Mouse (Mus musculus) c-Kit-negative CD71-positive TER-119-positive erythroid progenitor cells, embryonic 14.5 days (primary cell): ENCODE measurements at regions not wholly inside any gene's neighbourhood (a gene's known extent, or its start where the extent isn't known, plus 50 kb on each side); places are given as distances from the start of the nearest gene placed in this dataset.
"Not testable (repeated sequence)": the region's sequence is repeated elsewhere in the genome, so short reads cannot be mapped to it uniquely, and the experiment has no call there.

Source experiments
- DNase-seq: peaks from one replicate; pipeline ENCODE4 v3.0.0-alpha.2; 2013; ENCODE audit warnings: low read depth, low spot score

DNA sequence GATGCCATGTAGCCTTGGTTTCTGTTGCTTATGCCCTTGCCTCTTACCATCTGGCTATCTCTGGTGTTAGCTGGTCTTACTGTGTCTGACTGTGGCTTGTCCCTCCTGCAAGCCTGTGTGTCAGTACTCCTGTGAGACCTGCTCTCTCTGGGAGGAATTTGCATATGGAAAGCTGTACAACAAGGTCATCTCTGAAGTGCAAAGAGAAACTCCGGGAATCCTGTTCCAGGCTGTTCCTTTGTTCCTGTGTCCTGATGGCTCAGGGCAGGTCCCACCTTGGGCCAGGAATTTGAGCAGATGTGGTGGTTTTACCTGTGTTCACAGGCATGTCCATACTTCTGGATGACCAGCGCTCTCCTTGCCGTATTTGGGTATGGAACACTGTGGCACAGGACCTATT, 218.6 kb upstream of the Nsun6 start:
- DNase-seq: no peak

DNA sequence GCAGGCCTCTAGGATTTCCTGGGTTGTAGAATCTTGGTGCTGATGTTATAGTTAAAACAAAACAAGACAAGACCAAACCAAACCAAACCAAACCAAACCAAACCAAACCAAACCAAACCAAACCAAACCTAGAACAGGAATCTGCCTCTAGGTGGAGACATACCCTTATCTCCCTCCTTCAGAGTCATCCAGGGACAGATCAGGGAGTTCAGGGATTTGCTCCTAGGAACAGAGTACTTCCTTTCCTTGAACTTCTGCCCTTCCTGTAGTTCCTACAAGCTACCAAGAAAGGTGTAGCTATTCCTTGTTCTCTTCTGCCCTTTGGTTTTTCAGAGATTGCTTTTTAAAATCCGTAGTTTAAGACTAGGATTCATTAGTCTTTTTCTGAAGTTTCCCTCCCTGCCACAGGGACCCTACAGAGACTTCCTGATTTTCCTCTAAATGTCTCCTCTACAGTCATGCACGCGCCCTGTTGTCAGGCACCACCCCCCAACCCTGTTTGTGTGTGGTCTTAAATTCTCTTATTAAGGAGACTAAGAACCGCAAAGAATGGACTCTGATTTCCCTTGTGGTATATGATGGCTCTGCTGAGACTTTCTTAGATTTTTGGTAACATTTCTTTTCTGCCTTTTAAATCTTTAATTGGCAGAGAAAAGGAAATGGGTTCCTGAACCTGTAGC, 205.8 kb upstream of the Nsun6 start:
- DNase-seq: no peak

DNA sequence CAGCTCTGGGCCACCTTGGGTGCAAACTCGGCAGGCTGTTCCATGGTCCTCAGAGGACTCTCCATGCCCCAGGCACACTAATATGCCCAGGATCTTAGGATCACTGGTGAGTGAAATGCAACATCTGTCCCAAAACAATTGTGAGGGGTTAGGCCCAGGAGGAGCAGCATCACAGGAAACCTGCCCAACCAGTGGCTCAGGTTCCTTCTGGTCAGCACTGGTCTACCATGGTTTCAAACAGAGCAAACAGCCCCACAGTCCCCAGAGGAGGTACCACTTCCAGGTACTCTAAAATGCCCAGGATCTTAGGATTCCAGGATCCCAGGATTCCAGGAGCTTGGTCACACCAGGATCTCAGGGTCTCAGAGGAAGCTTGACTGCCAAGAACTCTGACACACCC, 187.4 kb upstream of the Nsun6 start:
- DNase-seq: not testable (repeated sequence)

DNA sequence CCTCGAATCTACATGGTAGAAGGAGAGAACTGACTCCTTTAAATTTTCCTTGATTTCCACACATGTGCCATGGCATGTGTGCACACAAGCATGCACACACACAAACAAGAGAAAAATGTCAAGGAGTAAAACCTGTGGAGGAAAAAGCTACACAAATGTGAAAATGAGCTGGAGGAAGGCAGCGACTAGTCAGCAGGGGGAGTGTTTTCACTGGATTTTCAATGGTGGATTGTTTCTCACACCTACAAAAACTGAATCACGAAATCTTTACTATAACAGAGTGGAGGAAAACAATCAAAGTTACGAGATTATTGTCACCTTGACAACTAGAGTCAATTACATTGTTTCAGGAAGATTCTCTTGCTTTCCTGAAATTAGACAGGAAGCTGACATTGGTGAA, 167.0 kb upstream of the Nsun6 start:
- DNase-seq: no peak

DNA sequence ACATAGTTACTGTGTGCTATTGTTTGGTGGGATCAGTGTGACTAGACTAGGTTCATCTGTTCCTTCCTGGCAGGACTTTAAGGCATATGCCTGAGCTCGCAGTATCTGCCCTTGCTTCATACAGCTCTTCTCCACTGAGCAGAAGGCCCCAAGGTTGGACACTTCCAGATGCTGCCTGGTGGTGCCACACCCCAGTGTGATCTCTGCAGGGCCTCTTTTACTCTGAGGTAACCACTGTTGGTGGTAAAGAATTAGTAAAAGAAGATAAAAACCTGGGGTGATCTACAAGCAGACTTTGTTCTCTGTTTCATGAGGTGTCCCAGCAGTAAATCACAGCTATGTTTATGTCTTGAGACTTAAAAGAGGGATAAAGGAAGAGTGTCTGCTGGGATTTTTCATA, 133.2 kb upstream of the Nsun6 start:
- no peak for DNase-seq

DNA sequence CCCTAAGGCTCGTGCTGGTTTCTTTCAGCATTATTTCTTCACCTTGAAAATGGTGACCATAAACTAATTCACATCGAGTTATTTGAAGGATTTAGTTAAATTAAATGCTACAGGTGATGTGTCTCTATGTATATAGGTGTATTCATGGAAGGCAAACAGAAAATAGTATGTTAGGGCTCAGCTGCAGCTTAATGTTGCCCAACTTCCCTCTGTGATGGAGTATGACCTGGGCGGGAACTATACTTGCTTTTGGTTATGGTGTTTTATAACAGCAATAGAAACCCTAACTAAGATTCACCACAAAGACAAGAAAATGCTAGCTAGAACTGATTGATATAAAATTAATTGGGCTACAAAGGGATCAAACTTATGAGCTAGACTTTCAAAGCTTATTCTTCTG, 126.1 kb upstream of the Nsun6 start:
- DNase-seq: no peak

DNA sequence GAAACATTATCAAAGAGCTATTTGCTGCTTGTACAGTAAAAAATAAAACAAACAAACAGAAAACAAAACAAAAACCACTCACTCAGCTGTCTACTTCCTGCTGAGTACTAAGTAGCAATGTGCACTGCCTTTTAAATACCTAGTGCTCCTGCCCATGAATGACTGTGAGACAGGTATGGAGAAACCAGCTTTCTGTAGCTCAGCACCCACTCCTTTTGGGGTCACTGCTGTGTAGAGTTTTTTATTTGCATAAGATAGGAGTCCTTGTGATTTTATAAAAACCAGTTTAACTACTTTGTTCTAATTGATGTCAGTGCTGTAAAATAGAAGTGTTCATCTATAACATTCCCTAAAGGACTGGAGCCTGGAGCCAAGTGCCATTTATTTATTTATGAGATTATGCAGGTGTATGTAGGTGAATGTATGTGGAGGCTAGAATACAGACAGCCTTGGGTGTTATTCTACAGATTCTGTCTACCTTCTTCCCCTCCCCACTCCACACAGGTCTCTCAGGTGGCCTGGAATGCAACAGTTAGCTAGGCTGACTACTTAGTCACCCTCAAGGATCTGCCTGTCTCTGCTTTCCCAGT, 111.7 kb upstream of the Nsun6 start:
- DNase-seq: no peak

DNA sequence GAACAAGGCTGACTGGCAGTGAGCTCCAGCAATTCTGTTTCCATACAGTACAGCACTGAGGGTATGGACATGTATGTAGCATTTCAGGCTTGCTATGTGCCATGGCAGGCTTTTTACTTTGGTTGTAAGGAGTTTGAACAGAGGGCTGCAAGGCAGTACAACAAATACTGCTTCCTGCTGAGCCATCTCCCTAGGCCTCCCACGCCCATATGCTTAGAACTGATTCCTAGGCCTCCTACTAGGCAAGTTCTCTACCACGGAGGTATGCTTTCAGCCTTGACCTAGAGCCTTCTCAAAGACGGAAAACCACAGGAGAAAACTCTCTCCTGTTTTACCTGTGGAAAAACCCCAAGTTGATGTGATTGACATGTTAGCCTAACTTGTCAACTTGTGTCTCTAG, 111.0 kb upstream of the Nsun6 start:
- no peak for DNase-seq

DNA sequence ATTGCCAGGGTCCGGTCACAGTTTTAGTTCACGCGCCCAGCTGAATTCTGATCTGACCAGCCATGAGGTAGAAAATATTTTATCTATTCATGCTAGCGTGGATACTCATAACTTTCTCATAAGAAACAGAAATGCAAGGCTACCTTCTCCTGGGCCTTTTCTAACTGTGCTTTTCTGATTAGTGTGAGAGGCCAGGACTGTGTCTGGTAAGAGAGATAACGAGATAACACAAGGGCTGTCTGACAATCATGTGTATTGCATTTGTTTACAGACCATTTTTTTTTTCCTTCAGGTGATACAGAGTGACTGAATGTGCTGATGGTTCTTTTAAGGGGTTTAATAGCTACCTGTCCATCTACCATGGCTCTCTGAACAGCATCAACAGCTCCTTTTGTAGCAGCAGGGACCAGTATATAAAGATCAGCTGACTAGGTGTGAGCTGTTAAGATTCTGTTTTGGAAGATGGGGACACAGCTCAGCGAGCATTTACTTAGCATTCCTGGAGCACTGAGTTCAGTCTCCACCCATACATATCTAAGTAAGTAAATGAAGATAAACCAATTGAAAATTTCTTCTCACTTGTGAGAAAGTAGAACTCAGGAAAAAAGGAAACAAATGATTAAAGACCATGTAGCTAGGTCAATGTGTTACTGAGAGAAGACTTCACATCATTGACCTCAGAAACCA, 109.0 kb upstream of the Nsun6 start:
- DNase-seq: peak; percentile 64

DNA sequence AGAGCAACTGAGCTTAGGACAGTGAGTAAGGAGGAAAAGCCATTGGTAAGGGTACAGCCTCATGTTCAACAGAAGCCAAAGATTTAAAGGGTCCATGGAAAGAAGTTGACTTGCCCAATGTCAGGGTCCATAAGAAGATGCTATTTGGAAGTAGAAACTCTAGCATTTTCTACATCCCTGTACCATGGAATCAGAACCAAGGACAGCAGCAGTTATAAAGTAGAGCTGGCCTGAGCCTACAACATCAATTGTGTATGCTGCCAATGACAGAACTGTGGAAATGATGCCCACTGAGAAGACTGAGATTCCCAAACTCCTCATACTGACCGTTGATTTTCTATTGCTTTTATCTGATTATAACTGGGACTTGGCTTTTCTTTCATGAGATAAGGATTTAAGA, 107.0 kb upstream of the Nsun6 start:
- no peak for DNase-seq

DNA sequence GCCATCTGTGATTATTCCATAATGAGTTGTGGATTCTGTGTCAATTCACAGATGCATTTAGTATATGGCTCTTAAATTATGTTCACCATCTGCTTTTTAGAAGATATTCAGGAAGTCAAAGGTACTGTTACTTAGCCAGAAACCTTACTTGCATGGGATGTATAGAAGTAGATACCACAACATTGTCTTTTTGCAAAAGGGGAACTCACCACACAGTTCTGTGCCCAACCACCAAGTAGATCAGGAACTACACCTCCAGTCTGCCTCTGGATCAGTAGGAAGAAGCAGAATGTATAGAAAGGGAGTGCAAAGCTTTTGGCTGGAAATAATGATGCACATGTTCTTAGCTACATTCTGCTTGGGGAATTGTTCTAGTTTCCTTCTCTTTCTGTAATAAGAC, 102.8 kb upstream of the Nsun6 start:
- no peak for DNase-seq

DNA sequence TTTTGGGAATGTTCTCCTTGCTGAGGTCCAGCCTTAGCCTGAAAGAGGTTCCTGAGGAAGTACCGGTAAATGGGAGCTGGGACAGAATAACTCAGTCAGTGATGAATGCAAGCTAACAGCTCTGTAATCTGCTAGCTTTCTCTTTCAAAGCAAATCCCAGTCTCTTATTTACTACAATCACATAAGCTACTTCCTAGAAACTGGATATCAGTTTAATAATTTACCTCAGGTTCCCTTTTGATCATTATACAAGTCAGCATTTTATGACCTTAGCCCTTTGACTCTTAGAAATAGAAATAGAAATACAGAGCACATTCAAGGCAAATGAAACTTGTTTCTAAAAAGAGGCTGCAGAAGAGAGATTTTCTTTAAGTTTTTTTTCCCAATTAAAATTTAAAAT, 96.0 kb upstream of the Nsun6 start:
- no peak for DNase-seq

DNA sequence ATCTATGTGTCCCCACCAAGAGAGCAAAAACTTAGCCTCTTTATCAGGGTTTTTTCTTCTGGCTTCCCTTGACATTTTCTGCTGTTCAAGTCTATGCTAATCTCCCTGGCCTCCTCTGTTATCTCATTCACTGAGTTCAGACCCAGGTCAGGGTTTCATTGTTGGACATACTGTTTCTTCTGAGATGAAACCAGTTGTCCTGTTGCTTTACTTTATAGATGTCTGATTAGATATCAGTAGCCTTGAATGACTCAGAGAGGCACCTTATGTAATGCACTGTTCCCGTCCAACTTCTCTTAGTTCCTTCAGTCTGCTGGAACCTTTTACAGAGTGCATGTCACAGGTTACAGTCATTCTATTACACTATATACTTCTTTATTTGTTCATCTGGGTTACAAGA, 93.5 kb upstream of the Nsun6 start:
- DNase-seq: no peak

DNA sequence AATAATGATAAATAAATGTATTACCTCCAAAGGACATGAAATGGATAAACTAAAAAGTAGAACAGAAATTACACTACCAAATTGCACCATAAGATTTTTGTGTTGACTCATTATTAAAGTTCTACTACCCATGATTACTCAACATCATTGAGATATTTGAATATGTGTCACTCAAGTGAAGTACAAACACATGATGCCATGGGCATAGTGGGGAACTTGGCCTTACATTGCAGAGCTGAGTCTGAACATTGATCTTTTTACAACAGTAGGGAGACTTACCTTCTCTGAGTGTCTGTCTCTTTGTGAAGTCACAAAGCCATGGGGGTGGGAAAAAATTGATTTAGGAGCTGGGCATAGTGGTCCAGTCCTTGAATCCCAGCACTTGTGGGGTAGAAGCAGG, 92.1 kb upstream of the Nsun6 start:
- no peak for DNase-seq

DNA sequence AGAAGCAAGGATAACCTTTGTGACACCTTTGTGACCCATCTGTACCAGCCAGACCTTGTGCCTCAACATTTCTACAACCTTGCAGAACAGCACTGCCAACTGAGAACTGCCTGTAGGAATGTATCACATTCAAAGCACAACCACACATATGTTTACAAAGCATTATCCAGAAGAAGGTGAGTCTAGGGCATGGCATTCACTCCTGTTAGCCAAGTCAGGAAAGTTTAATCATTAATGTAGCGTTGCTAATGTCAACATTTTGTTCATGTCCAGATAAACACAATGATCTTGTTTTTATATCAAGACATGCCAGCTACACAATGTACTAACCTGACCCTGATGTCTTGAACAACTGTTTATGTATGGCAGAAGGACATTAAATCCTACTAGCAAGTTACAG, 91.5 kb upstream of the Nsun6 start:
- no peak for DNase-seq

DNA sequence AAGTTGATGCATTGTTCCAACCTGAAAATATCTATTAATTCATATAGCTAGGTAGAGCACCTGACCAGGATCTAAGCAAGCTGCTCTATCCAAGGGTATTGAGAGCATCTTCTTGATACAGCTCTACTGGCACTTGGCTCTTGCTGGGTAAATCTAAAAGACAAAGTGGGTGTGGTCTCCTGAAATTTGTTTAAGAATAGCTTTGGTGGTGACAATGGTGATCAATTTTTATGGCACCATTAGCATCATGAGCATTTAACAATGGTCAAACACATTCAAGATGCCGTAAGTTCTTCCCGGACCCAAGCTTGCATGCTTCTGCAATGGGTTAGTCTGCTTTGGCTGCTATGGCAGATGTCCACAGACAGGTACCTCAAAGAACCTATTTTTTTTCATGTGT, 89.9 kb upstream of the Nsun6 start:
- no peak for DNase-seq

DNA sequence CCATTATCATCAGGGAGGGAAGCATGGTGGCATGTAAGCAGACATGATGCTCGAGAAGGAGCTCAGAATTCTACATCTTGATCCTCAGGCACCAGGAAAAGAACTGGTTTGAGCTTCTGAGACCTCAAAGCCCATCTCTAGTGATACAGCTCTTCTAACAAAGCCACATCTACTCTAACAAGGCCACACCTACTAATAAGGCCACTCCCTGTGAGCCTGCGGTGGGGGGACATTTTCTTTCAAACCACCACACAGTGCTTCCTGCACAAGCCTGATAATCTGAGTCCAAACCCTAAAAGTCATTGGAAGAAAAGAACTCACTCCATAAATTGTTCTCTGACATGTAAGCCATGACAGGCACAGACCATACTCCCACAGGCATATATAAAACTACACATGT, 85.0 kb upstream of the Nsun6 start:
- no peak for DNase-seq
